Mouse (Mus musculus) stomach, postnatal 0 days (tissue): Measurements from ENCODE around the gene Flywch2.

Experiments
- CTCF ChIP-seq: IDR thresholded peaks from 2 replicates; pipeline ENCODE4 v1.5.1; 2016; ENCODE audit warnings: antibody characterized with exemption, low read depth, mild to moderate bottlenecking, moderate library complexity
- EP300 ChIP-seq: optimal IDR thresholded peaks from 2 replicates; pipeline ENCODE3; 2016; ENCODE audit warnings: antibody characterized with exemption

DNA sequence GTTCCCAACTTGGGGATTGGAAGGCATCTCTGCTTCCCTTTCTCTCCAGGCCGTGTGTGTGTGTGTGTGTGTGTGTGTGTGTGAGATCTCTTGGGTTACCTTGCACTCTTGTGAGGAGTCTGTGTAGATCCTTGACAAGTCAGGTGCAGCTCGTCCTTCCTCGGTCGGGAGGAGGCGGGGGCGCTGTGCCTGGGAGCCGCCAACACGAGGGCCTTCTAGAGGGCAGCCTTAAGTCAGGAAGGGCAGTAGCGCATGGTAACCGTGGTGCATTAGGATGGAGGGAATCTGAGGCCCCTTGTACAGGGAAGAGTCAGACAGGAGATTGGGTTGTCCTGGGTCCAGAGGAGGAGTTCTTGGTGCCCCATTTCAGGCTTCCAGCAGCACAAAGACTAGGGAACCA lies 9.7 kb downstream of the Flywch2 start:
- TF ChIP-seq CTCF (no peak), EP300 (no peak)
